Mouse (Mus musculus) hindbrain, postnatal 0 days (tissue): ENCODE measurements around the gene Brwd3. TPM values are rescaled to one million over a fixed set of nuclear protein-coding genes. Genes with fewer than 3 reads are reported as not detected.

Experiments used
- ATAC-seq: fragments of 200-750 bp; cut with Nextera tagmentation; 2 replicates; pipeline ENCODE4 v1.8.0; 2017; ENCODE audit warnings: mild to moderate bottlenecking, moderate TSS enrichment, moderate library complexity
- DNase-seq: peaks from one replicate; pipeline ENCODE4 v3.0.0-alpha.2; 2015; ENCODE audit warnings: low spot score
- H3K27ac ChIP-seq: fragments of 300-500 bp; sonication (generic); 2 replicates; pipeline ENCODE4 v1.5.1; 2014; ENCODE audit warnings: mild to moderate bottlenecking
- H3K27me3 ChIP-seq: fragments of 300-500 bp; sonication (generic); 2 replicates; pipeline ENCODE4 v1.6.1; 2014; ENCODE audit warnings: low read length, mixed read lengths; ENCODE audit not compliant: insufficient read depth
- H3K36me3 ChIP-seq: fragments of 300-500 bp; sonication (generic); 2 replicates; pipeline ENCODE4 v1.6.1; 2014; ENCODE audit warnings: low read length, mixed read lengths; ENCODE audit not compliant: insufficient read depth
- H3K4me1 ChIP-seq: fragments of 300-500 bp; sonication (generic); 2 replicates; pipeline ENCODE4 v1.6.1; 2014; ENCODE audit warnings: antibody characterized with exemption, low read length, mixed read lengths; ENCODE audit not compliant: insufficient read depth
- H3K4me2 ChIP-seq: fragments of 300-500 bp; sonication (generic); 2 replicates; pipeline ENCODE4 v1.6.1; 2014; ENCODE audit warnings: low read depth, mild to moderate bottlenecking, low read length, moderate library complexity, mixed read lengths
- H3K4me3 ChIP-seq: fragments of 300-500 bp; sonication (generic); 2 replicates; pipeline ENCODE4 v1.5.1; 2014; ENCODE audit warnings: low read length
- H3K9ac ChIP-seq: fragments of 300-500 bp; sonication (generic); replicated peaks from 2 replicates; pipeline ENCODE4 v1.6.1; 2014; ENCODE audit warnings: mild to moderate bottlenecking, low read length, moderate library complexity, mixed read lengths
- H3K9me3 ChIP-seq: fragments of 300-500 bp; sonication (generic); 2 replicates; pipeline ENCODE4 v1.6.1; 2016; ENCODE audit warnings: low read length, mixed read lengths
- CTCF ChIP-seq: IDR thresholded peaks from 2 replicates; pipeline ENCODE4 v1.5.1; 2016; ENCODE audit warnings: antibody characterized with exemption, control low read depth, low read depth
- WGBS: fragments of 180-500 bp; shearing (Covaris S2); extraction: QIAGEN DNeasy Blood & Tissue Kit; methylation state at CpG from one replicate; pipeline ENCODE4 v1.1.7; 2014; 5-methylcytosine and 5-hydroxymethylcytosine counted together
- polyA plus RNA-seq: library from polyadenylated mRNA; unstranded; fragments of >200 nt; fragmentation: Nextera tagmentation; extraction: Ambion mirVana; gene quantifications from 2 replicates; pipeline ENCODE4 v1.2.1, GENCODE M21; 2015
- total RNA-seq: library from RNA; depleted of rRNA; stranded (reverse); fragments of >200 nt; gene quantifications from 2 replicates; pipeline ENCODE4 v1.2.3, GENCODE M21; 2014; rRNA removed

Gene Brwd3
- total and polyA plus RNA-seq, 2 experiments from 2014 or later = 2.9 to 5.3 TPM

- H3K27me3 ChIP-seq = no peaks in the 10 kb centered on the region
- 65% methylated on average over 3 of the region's 3 CpGs for WGBS
- no peak overlapping the region for H3K4me2 ChIP-seq
- H3K27ac ChIP-seq = no peak overlapping the region
- H3K9me3 ChIP-seq = no peaks in the 10 kb centered on the region
- no peak overlapping the region for H3K9ac ChIP-seq
- peak; percentile 11 for DNase-seq
- no peak for ATAC-seq
- no peaks in the 10 kb centered on the region for H3K4me1 ChIP-seq
- no peak overlapping the region for H3K4me3 ChIP-seq
- no peak for TF ChIP-seq CTCF
- H3K36me3 ChIP-seq = no peaks in the 10 kb centered on the region
Observed at GRCm38 (mm10) chrX:108729068-108729467, 105.1 kb downstream of the Brwd3 start.

- H3K4me3 ChIP-seq = no peak overlapping the region
- H3K36me3 ChIP-seq = no peaks in the 10 kb centered on the region
- ATAC-seq (no peak), DNase-seq (no peak)
- 78% methylated on average over 3 of the region's 3 CpGs for WGBS
- H3K9ac ChIP-seq = no peak overlapping the region
- no peak for TF ChIP-seq CTCF
- no peaks in the 10 kb centered on the region for H3K27me3 ChIP-seq
- no peak overlapping the region for H3K27ac ChIP-seq
- H3K4me1 ChIP-seq = no peaks in the 10 kb centered on the region
- H3K9me3 ChIP-seq = no peaks in the 10 kb centered on the region
- H3K4me2 ChIP-seq = no peak overlapping the region
Observed at GRCm38 (mm10) chrX:108728334-108728733, 105.8 kb downstream of the Brwd3 start.

- H3K4me2 ChIP-seq = no peak overlapping the region
- H3K27ac ChIP-seq = no peak overlapping the region
- H3K36me3 ChIP-seq = no peaks in the 10 kb centered on the region
- no peaks in the 10 kb centered on the region for H3K27me3 ChIP-seq
- TF ChIP-seq CTCF = no peak
- H3K4me3 ChIP-seq = no peak overlapping the region
- no peaks in the 10 kb centered on the region for H3K4me1 ChIP-seq
- no peak for DNase-seq
- H3K9me3 ChIP-seq = no peaks in the 10 kb centered on the region
- no peak for ATAC-seq
- H3K9ac ChIP-seq = no peak overlapping the region
Observed at GRCm38 (mm10) chrX:108724241-108724640, 109.9 kb downstream of the Brwd3 start.

GRCm38 (mm10) chrX:108722447-108722846 lies 111.7 kb downstream of the Brwd3 start:
- DNase-seq = no peak
- WGBS = 92% methylated on average over 1 of the region's 1 CpGs
- Histone ChIP-seq H3K9me3 (no peaks in the 10 kb centered on the region), H3K27ac (no peak overlapping the region), H3K4me2 (no peak overlapping the region), H3K9ac (no peak overlapping the region), H3K4me1 (no peaks in the 10 kb centered on the region), H3K27me3 (no peaks in the 10 kb centered on the region), H3K4me3 (no peak overlapping the region), H3K36me3 (no peaks in the 10 kb centered on the region)
- no peak for TF ChIP-seq CTCF
- no peak for ATAC-seq

GRCm38 (mm10) chrX:108704312-108704711 lies 129.9 kb downstream of the Brwd3 start:
- ATAC-seq = no peak
- Histone ChIP-seq H3K4me2 (no peak overlapping the region), H3K36me3 (no peaks in the 10 kb centered on the region), H3K9ac (no peak overlapping the region), H3K9me3 (no peaks in the 10 kb centered on the region), H3K4me3 (no peak overlapping the region), H3K27me3 (no peaks in the 10 kb centered on the region), H3K4me1 (no peaks in the 10 kb centered on the region), H3K27ac (no peak overlapping the region)
- no peak for TF ChIP-seq CTCF
- no peak for DNase-seq
- WGBS = 69% methylated on average over 2 of the region's 2 CpGs

Other genes with a start within 250 kb of the Brwd3 start
- not detected in 2 replicates for gene Gm379, start 169.5 kb downstream of the Brwd3 start, total RNA-seq
- not detected in 2 replicates for gene Gm379, start 169.5 kb downstream of the Brwd3 start, polyA plus RNA-seq
- 0.52 and 0.54 TPM in 2 replicates for gene Hmgn5, start 179.0 kb upstream of the Brwd3 start, total RNA-seq
- 12.8 and 15.7 TPM in 2 replicates for gene Hmgn5, start 179.0 kb upstream of the Brwd3 start, polyA plus RNA-seq